Mouse (Mus musculus) forebrain, embryonic 16.5 days (tissue): ENCODE data around the gene Slfn3. TPM values are rescaled to one million over a fixed set of nuclear protein-coding genes. Genes with fewer than 3 reads are reported as not detected.
"Not testable (repeated sequence)": the region's sequence is repeated elsewhere in the genome, so short reads cannot be mapped to it uniquely, and the experiment has no call there.

Source experiments
- ATAC-seq: fragments of 200-750 bp; cut with Nextera tagmentation; 2 replicates; pipeline ENCODE4 v1.8.0; 2017; ENCODE audit warnings: mild to moderate bottlenecking, moderate library complexity
- H3K27ac ChIP-seq: fragments of 300-500 bp; sonication (generic); 2 replicates; pipeline ENCODE4 v1.5.1; 2014; ENCODE audit warnings: low read length, control low read depth
- H3K27me3 ChIP-seq: fragments of 300-500 bp; sonication (generic); replicated peaks from 2 replicates; pipeline ENCODE4 v1.6.1; 2014; ENCODE audit warnings: low read length; ENCODE audit not compliant: control insufficient read depth, insufficient read depth
- H3K36me3 ChIP-seq: fragments of 300-500 bp; sonication (generic); 2 replicates; pipeline ENCODE4 v1.6.1; 2014; ENCODE audit not compliant: control insufficient read depth, insufficient read depth
- H3K4me1 ChIP-seq: fragments of 300-500 bp; sonication (generic); replicated peaks from 2 replicates; pipeline ENCODE4 v1.6.1; 2014; ENCODE audit warnings: low read length; ENCODE audit not compliant: control insufficient read depth, insufficient read depth
- H3K4me2 ChIP-seq: fragments of 300-500 bp; sonication (generic); 2 replicates; pipeline ENCODE4 v1.6.1; 2014; ENCODE audit warnings: mild to moderate bottlenecking, low read length, control low read depth
- H3K4me3 ChIP-seq: fragments of 300-500 bp; sonication (generic); replicated peaks from 2 replicates; pipeline ENCODE4 v1.5.1; 2014; ENCODE audit warnings: mild to moderate bottlenecking, low read length, control low read depth
- H3K9ac ChIP-seq: fragments of 300-500 bp; sonication (generic); replicated peaks from 2 replicates; pipeline ENCODE4 v1.6.1; 2014; ENCODE audit warnings: low read depth, low read length, control low read depth
- H3K9me3 ChIP-seq: fragments of 300-500 bp; sonication (generic); 2 replicates; pipeline ENCODE4 v1.6.1; 2016; ENCODE audit warnings: low read length; ENCODE audit not compliant: control insufficient read depth
- WGBS: fragments of 180-500 bp; shearing (Covaris S2); extraction: QIAGEN DNeasy Blood & Tissue Kit; methylation state at CpG from one replicate; pipeline ENCODE4 v1.1.7; 2014; 5-methylcytosine and 5-hydroxymethylcytosine counted together
- polyA plus RNA-seq: library from polyadenylated mRNA; unstranded; fragments of >200 nt; fragmentation: Nextera tagmentation; extraction: Ambion mirVana; gene quantifications from 2 replicates; pipeline ENCODE4 v1.2.1, GENCODE M21; 2015

Slfn3 gene
- polyA plus RNA-seq, 1 experiment from 2014 or later, result 0.15 TPM

DNA sequence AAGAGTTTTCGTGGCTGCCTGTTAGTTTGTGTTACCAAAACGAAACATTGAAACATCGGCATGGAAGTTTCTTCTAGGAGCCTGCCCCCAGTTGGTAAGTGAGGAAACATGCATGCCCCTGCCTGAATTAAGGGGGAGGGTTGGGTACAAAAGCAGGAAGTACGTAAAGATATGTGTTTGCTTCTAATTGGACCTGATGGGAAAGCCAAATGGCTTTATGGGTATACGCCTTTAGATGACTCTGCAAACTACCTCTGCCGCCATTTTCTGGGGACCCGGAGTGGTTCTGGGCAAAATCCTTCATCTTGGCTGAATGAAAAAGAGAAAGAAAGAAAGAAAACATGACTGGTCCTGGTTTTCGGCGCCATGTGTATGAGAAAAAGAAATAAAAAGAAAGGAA, 33.1 kb downstream of the Slfn3 start:
- Histone ChIP-seq H3K9ac (no peak overlapping the region), H3K27ac (no peak overlapping the region), H3K4me1 (no peaks in the 10 kb centered on the region), H3K4me2 (no peak overlapping the region), H3K36me3 (no peaks in the 10 kb centered on the region), H3K4me3 (no peak overlapping the region), H3K9me3 (no peaks in the 10 kb centered on the region), H3K27me3 (no peaks in the 10 kb centered on the region)
- ATAC-seq, result no peak
- WGBS, result 90% methylated on average over 9 of the region's 9 CpGs

DNA sequence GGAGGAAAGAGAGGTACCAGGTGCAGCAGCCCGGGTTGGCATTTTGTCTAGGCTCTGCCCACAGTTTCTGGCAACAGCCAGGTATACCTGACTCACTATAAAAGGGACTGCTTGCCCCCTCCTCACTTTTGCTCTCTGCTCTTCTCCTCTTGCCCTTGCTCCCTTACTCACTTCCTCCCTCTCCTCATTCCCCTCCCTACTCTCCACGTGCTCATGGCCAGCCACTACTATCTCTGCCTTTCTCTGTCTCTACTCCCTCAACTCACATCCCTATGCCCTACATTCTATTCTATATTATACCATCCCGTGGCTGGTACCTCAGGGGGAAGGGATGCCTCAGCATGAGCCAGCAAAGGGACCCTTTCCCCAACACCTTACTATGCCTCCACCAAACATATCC, 33.6 kb downstream of the Slfn3 start:
- Histone ChIP-seq H3K4me2 (no peak overlapping the region), H3K27ac (no peak overlapping the region), H3K4me1 (no peaks in the 10 kb centered on the region), H3K4me3 (no peak overlapping the region), H3K9me3 (no peaks in the 10 kb centered on the region), H3K9ac (no peak overlapping the region), H3K36me3 (no peaks in the 10 kb centered on the region), H3K27me3 (no peaks in the 10 kb centered on the region)
- WGBS, result 83% methylated on average over 3 of the region's 3 CpGs
- ATAC-seq, result no peak

DNA sequence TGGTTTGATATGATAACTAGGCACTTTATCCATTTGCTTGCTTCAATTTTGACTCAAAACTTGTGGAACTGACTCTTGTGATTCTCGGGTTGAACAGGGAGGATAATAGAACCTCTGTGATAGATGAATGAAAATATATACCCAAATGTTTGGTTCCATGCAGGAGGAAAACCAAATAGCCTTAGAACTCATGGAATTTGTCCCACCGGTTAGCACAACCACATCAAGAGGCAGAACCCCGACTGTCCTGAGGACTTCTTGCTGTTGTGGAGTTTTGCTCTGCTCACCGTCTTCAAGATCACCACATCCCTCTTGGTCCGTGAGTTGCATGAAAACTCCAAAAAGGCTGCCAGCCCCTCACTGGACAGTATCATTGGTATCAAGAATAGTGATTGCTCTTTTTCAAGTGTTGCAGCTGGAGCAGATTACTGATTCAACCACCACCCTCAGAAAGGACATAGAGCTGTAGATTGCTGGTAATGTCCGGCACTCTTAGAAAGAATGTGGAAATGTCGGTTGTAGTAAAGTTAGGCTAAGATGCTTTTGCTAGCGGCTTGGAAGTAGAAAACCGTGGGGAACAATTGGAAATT, 34.3 kb downstream of the Slfn3 start:
- H3K9ac ChIP-seq, result no peak overlapping the region
- no peak overlapping the region for H3K4me2 ChIP-seq
- no peaks in the 10 kb centered on the region for H3K9me3 ChIP-seq
- no peak for ATAC-seq
- no peak overlapping the region for H3K4me3 ChIP-seq
- no peaks in the 10 kb centered on the region for H3K27me3 ChIP-seq
- no peaks in the 10 kb centered on the region for H3K36me3 ChIP-seq
- H3K27ac ChIP-seq, result no peak overlapping the region
- WGBS, result 93% methylated on average over 9 of the region's 9 CpGs
- H3K4me1 ChIP-seq, result no peaks in the 10 kb centered on the region

DNA sequence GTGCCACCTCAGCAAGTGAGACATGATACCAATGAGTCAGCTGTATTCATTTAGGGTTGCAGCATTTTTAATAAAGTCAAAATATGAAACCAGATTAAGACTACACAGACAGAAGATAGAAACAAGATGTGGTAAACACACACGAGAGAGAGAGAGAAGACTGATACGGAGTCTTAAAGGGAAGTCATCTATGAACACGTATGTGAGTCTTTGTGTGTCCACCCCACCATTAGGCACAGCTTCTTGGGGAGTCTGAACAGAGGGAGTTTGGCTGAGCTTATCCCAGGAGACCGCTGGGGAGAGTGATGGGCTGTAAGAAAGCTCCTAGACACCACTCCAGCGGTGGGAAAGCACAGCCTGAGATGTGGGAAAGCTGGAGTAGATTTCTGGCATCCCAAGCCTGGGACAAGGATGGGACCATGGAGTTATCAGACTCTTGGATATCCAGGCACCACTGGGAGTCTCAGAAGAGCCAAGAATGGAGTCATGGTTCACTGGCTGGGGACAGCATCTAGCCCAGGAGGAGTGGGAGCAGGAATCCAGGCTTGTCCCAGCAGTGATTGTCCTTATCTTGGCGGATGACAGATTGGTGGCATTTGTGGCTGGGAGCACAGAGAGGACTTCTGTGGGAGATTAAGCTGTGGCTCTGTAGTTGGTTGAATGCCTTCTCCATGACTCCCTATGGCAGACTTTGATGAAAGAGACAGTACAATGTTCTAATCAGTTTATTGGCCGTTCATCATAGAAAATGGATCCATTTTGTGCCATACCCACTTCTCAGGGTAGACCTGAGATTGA, 37.0 kb downstream of the Slfn3 start:
- Histone ChIP-seq H3K4me2 (no peak overlapping the region), H3K4me1 (no peaks in the 10 kb centered on the region), H3K9me3 (no peaks in the 10 kb centered on the region), H3K36me3 (no peaks in the 10 kb centered on the region), H3K27me3 (no peaks in the 10 kb centered on the region), H3K9ac (no peak overlapping the region), H3K4me3 (no peak overlapping the region), H3K27ac (no peak overlapping the region)
- ATAC-seq, result no peak
- 88% methylated on average over 7 of the region's 7 CpGs for WGBS

DNA sequence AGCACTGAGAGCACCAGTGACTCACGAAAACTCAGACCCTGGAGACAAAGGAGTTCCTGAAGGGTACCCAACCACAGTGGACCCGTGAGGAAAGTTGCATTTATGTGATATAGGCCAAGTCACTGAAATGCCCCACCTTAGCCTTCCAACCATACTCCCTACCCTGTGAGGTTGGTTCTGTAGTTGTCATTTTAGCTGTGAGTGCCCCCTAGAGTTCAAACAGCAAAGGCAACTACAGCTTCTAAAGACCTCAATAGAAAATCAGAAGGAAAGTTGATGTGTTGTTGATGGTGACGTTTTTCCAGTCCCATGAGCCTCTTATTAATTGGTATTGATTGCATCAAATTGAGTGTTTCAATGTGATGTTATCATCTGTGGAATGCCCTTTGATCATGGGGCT, 39.8 kb downstream of the Slfn3 start:
- no peak overlapping the region for H3K27ac ChIP-seq
- H3K4me3 ChIP-seq, result no peak overlapping the region
- no peaks in the 10 kb centered on the region for H3K4me1 ChIP-seq
- no peak for ATAC-seq
- no peaks in the 10 kb centered on the region for H3K27me3 ChIP-seq
- H3K36me3 ChIP-seq, result no peaks in the 10 kb centered on the region
- H3K4me2 ChIP-seq, result no peak overlapping the region
- H3K9ac ChIP-seq, result no peak overlapping the region
- no peaks in the 10 kb centered on the region for H3K9me3 ChIP-seq
- WGBS, result 64% methylated on average over 3 of the region's 3 CpGs

DNA sequence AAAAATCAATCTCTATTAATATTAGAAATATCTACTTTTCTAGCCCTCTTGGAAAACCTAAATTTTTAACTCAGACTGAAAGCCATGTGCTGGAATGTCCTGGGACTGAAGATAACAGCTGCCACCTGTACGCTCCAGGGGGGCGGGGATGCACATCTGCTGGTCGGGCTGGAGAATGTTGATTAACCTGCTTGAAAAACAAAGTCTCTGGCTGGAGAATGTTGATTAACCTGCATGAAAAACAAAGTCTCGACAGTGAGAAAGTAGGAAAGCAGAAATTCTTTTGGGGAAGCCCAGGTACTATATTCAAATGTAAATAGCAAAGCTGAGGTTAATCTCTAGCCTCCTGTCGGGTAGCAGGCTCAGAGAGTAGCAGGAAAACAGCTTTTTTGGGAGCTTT, 42.5 kb downstream of the Slfn3 start:
- H3K9me3 ChIP-seq, H3K36me3 ChIP-seq, H3K4me3 ChIP-seq, H3K27me3 ChIP-seq, H3K4me1 ChIP-seq, H3K27ac ChIP-seq, H3K9ac ChIP-seq, ATAC-seq, H3K4me2 ChIP-seq: not testable (repeated sequence)
- WGBS, result 42% methylated on average over 5 of the region's 5 CpGs

DNA sequence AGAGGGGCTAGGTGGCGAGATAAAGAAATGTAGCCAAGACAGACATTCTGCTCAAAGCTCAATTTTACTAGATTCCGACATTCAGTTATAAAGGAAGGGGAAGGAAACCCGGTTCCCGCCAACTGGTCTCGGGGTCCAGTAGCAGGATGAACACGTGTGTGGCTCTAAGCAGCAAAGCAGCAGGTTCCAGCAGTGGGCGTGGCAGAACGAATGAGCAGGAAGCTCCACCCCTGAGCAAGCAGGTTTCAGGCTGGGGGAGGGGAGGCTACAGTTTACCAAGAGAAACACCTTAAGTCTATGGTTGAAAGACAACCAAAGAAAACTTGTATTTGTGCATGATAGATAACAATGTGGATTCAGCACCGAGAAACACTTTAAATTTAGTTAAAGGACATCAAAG, 46.3 kb downstream of the Slfn3 start:
- not testable (repeated sequence) for H3K4me3 ChIP-seq, H3K9ac ChIP-seq, H3K4me1 ChIP-seq, H3K9me3 ChIP-seq, H3K36me3 ChIP-seq, ATAC-seq, H3K4me2 ChIP-seq, H3K27me3 ChIP-seq, H3K27ac ChIP-seq
- WGBS, result 86% methylated on average over 9 of the region's 9 CpGs

DNA sequence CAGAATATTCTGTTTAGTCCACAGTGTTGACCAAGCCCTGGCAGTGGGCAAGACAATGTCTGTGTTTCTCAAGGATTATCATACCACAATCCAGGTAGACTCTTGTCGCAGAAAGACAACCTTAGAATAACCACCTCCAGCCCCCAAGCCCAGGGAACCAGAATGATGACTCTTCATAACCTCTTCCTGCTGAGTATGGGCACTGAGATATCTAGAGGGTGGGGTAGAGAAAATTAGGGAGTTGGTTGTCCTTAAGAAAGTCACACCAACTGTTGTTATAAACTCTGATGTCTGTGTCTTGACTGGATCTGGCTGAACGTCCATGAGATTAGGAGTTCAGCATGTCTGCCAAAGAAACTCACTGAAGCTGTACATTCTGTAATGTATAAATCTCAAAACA, 47.3 kb downstream of the Slfn3 start:
- no peaks in the 10 kb centered on the region for H3K27me3 ChIP-seq
- H3K4me1 ChIP-seq, result no peaks in the 10 kb centered on the region
- WGBS, result 94% methylated on average over 2 of the region's 2 CpGs

DNA sequence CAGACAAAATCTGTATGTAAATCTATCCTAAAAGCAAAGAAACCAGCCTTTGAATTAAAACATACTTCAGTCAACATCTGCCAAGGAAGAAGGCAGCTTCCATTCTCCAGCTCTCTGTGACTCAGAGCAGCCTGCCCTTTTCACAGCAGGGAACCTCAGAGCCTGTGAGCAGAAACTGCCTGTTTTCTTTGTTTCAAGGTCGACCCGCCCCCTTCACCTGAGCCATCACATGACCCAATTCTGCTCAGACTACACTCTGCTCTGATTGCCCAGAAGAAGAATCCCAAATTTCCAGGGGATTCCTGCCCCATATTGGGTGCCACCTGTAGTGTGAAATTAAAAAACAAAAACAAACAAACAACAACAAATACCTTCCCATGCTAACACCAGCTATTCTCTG, 48.7 kb downstream of the Slfn3 start:
- ATAC-seq, result no peak
- WGBS, result 8% methylated on average over 2 of the region's 2 CpGs
- Histone ChIP-seq H3K27me3 (no peaks in the 10 kb centered on the region), H3K4me1 (no peaks in the 10 kb centered on the region), H3K9me3 (no peaks in the 10 kb centered on the region), H3K27ac (no peak overlapping the region), H3K36me3 (no peaks in the 10 kb centered on the region), H3K4me3 (no peak overlapping the region), H3K9ac (no peak overlapping the region), H3K4me2 (no peak overlapping the region)

More for the DNA sequence above, 47.3 kb downstream of the Slfn3 start:
- Histone ChIP-seq H3K4me3 (no peak overlapping the region), H3K9me3 (no peaks in the 10 kb centered on the region), H3K4me2 (no peak overlapping the region), H3K9ac (no peak overlapping the region), H3K27ac (no peak overlapping the region), H3K36me3 (no peaks in the 10 kb centered on the region)
- no peak for ATAC-seq
